Mouse (Mus musculus) megakaryocyte, embryonic 14.5 days (primary cell): ENCODE results near the gene 1700057G04Rik.

Experiments used
- FLI1 ChIP-seq: IDR thresholded peaks from 2 replicates; pipeline ENCODE4 v1.6.1; 2012; ENCODE audit warnings: low read length, inconsistent platforms, mixed read lengths
- GATA1 ChIP-seq: IDR thresholded peaks from 3 replicates; pipeline ENCODE4 v1.6.1; 2012; ENCODE audit warnings: mixed read lengths, low read length, inconsistent platforms, borderline replicate concordance

DNA sequence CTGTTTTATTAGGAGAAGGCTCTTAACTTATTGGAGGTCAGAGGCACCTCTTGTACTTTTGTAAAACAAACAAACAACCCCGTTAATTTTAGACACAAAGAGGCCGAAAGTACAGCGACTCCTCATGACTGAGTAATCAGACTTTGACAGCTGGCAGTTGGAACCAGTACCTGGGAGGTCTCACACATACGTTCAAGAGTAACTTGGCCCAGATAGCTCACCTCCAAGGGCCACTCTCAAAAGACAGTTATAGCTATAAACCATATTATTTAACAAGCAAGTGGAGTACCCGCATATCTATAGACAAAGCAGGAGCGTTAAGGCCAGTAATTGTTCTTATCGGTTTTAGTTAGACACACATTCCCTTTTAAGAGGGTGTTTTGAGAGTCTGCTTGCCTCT lies 32.8 kb upstream of the 1700057G04Rik start:
- TF ChIP-seq GATA1: no peak
- no peak for TF ChIP-seq FLI1
